Mouse (Mus musculus): ENCODE measurements at regions not wholly inside any gene's neighbourhood (a gene's known extent, or its start where the extent isn't known, plus 50 kb on each side); places are given as distances from the start of the nearest gene placed in this dataset.
"Not testable (repeated sequence)": the region's sequence is repeated elsewhere in the genome, so short reads cannot be mapped to it uniquely, and the experiment has no call there.

DNA sequence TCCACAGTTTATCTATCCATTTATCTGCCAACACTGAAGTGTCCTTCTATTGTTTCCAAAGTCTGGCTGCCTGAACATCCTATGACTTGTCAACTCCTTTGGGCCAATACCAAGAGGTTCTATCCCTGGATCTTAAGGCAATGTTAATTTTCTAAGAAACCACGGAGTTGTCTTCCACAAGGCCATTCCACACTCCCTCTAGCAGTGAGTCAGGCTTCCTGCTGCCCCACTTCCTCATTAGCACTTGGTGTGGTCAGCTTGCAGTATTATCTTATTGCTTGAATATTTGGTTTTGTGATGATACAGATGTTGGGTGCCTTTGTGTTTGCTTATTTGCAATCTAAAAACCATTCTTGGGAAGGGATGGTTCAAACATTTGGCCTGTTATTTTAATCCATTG lies 87.5 kb upstream of the Ppp2r2d start:
- DNase-seq = no peak

DNA sequence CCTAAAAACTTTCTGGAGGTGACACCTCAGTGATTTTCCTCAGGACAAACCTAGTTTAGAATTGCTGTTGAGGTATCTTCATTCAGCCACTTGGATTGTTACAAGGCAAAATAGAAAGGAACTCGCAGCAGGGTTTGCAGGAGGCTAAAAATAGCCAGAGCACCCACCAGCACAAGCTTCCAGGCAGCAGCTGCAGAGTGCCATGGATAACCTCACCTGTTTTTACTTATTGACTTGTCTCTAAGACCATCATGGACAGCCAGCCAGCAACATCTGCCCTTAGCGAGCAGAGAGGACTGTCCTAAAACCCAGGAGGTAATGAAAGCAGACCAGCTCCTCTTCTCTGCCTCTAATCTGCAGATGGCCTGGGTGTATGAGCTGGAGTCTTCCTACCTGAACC lies 97.4 kb upstream of the Ppp2r2d start:
- no peak for DNase-seq

DNA sequence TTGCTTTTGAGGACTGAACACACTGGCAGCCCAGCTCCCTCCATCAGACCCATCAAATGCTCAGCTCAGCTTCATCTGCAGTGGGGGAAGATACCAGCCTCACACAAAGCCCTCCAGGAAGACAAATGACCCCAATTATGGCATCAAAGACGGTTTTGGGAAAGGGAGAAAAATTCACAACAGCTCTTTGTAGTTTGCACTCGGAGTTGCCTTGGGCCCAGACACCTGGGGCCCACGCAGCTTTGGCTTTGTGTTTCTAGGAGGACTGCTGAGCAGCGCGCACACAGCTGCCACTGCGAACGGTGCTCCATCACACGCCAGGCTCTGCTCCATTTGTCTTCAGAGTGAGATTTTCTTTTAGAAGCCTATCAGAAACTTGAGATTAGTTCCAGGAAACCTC lies 99.3 kb upstream of the Ppp2r2d start:
- no peak for DNase-seq

DNA sequence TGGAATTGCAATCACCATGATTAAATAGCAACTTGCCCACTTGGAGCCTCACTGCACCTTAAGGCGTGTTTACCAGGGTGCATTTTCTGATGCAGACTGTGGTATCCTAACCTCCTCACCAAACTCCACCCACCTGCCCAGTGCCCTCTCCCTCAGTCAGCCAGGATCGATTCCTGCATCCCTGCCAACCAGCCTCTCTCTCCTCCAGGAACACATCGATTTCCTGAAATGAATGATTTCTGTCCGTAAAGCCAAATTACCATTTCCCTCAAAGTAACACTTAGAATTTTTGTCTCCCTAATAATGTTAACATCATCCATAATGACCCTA lies 103.4 kb upstream of the Ppp2r2d start:
- DNase-seq = no peak

DNA sequence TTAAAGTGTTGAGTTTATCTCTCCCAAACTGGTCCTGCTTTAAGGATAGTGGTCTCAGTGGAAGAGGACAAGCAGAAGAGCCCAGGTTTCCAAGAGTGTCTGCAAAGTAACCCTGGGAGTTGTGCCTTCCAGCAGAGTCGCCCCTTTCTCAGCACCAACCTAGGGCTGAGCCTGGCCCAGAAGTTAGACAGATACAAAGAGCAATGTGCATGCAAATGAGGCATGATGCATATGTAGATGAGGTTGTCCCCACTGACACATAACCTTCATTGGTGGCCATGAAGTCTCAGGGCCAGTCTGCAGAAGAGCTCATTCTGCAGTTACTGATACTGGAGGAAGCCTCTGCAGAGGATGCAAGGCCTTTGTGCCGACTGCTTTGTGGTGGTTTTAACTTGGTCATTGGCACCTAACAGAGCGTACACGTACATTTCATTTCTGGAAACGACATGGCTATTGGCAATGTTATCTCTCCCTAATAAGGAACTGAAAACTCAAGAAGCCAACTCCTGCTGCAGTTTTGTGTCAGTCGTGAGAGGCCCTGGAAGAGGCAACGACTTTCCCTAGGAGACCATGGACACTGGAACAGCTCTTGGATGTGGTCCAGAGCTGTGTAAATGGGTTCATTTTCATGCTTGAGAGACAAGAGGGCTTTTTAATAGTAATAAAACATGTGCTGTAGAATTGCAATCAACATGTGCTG lies 103.9 kb upstream of the Ppp2r2d start:
- DNase-seq = no peak

DNA sequence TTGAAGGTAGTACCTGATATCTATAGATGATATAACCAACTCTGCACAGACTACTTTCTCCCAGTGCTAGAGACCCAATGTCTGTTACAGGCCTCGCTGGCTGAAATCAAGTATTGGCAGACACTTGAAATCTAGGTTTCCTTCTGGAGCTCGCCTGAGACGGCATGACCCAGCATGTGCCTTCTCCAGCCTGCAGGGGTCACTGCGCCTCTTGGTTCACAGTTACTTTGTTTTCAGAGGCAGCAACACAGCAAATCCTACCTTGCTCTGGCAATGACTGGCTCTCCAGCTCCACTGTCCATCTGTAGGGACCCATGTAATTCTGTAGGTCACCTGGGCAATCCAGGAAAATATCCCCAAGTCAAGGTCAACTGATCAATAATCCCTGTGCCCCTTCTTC lies 111.6 kb upstream of the Ppp2r2d start:
- peak in 1 of 2 experiments; percentile 5 for DNase-seq

DNA sequence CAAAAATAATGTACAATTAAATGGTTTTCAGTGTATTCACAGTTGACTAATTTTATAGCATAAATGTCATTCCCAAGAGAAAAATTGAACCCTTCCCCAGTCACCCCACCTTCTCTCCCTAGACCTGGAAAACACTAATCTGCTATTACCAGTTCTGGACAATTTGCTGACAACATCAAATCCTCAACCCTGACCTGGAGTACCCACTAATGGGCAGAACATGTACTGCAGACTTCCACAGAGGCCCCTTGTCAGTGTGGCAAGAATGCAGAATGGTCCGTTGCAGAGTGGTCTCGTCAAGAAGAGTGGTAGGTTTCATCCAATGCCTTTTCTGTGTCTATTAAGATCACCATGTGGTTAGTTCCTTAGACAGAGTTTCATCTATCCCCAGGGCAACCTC lies 121.0 kb upstream of the Ppp2r2d start:
- no peak for DNase-seq

DNA sequence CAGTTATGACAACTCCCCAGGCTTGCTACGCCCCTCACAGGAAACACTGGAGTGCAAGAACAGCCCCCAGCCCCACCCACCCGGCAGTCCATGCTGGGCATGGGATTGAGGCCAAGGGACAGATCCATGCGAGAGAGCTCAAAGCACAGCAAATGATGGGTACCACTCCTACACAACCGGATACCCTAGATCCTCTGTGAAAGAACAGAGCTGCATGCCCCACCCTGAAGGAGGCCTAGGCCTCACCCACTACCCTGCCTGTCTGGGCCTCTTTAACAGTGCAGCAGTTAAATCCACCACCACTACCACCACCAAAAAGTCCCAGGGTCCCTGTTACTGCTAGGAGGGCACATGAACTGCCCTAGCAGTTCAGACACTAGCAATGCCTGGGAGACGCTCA lies 126.3 kb upstream of the Ppp2r2d start:
- DNase-seq = no peak

DNA sequence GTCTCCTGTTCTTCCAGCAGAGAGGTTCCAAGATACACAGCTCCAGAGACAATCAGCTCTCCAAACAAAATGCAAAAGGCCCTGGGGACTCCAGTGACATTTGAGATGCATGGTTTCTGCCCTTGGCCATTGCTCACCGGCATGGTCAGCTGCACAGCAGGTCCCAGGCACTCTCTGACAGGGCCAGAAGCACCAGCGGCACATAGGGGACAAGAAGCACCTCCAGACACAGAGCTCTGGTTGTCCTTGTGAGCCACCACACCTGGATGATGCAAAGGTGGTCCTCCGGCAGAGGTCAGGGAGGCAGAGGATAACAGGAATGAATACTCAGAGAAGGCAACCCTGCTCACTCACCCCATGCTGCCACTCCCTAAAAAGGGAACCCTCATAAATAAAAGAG lies 126.8 kb upstream of the Ppp2r2d start:
- DNase-seq = no peak

DNA sequence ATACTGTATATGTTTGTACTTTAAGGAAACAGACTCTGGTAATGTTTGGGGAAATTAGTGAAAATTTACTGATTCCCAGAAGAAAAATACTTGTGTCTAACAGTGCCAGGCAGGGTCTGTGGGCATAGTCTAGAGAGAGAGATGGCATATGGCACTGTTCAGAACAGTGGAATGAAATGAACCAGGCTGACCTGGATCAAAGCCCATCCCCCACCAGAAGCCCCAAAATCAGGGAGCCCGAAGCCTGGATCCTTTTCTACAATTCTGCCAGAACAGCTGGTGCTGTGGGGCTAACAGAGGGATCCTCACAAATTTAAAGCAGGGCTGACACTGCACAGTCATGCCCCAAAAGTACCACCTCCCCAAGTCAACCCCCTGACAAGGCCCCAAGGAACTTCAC lies 131.1 kb upstream of the Ppp2r2d start:
- DNase-seq = no peak

DNA sequence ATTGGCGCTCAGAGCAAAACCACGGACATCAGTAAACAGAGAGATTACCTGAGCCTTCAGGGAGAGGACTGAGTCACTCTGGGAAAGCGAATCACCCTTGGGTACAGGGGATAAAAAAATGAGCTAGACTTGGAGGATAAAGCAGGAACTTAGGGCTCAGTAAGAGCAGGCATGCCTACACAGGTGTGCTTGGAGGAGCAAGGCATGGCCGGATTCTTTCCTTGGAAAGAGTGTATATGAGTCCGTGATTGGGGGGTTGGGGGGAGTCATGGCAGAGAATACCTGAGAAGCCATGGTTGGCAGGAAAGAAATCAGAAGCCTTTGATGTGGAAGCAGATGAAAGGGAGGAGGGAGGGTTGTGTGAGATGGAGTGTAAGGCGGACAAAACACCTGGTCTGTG lies 137.5 kb upstream of the Ppp2r2d start:
- no peak for DNase-seq

DNA sequence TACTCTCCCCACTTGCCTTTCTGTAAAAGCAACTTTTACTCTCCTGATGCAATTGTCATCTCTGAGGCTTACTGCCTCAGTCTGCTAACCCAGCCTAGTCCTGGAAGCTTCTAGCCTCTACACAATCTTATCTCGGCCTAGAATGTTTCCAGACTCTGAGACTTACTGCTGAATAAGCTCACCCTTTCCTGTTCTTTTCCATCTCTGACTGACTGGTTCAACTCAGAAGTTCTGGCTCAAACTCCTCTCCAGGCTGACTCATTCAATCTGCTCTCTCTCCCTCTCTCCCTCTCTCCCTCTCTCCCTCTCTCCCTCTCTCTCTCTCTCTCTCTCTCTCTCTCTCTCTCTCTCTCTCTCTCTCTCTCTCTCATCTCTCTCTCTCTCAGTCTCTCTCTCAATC lies 146.3 kb upstream of the Ppp2r2d start:
- DNase-seq = not testable (repeated sequence)

DNA sequence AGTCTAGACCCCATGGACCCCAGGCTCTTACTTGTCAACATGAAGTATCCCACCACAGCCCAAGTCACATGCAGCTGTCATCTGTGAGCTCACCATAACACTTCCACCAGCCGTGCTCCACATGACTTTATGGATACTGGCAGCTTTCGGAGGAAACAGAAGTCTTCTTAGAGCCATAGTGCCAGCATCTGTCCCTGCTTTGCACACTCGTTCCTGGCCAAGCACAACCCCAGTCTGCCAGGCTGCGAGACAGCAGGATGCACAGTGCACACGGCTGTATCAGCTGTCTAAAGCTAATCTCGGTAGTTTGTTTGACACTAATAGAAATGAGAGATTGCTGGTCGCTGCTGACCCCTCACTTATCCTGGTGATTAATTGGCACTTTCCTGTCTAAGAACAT lies 163.7 kb upstream of the Ppp2r2d start:
- no peak for DNase-seq

DNA sequence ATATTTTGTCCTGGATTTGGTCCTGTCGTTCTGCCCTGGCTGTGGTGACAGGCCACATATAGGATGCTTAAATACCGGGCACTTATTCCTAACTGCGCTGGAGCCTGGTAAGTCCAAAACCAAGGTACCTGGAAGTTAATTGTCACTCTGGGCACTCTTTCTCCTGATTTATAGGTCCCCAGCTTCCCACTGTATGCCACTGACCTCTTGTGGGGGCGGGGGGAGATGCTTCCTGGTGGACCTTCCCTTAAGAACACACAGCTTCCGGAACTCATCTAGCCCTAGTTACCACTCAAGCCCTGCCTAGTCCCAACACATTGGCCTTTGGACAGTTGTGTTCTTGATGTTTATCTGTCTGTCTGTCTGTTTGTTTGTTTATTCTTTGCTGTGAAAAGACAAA lies 165.3 kb upstream of the Ppp2r2d start:
- no peak for DNase-seq

DNA sequence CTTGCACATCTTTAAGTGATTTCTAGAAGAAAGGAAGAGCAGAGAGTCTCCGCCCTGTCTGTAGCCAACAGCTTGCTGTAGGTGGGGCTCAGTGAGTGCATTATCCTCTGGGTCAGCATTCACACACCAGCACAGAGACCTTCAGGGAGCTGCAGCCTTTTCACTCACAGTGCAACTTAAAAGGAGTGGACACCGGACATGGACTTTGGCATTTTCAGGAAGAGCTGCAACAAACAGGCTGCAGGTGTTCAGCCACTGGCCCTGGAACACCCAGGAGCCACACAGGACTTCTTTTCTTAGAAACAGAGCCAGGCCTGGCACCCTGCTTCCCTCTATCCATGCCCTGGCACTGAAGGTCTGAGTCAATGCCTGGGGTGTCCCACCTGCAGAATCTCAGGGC lies 166.3 kb upstream of the Ppp2r2d start:
- DNase-seq = no peak

DNA sequence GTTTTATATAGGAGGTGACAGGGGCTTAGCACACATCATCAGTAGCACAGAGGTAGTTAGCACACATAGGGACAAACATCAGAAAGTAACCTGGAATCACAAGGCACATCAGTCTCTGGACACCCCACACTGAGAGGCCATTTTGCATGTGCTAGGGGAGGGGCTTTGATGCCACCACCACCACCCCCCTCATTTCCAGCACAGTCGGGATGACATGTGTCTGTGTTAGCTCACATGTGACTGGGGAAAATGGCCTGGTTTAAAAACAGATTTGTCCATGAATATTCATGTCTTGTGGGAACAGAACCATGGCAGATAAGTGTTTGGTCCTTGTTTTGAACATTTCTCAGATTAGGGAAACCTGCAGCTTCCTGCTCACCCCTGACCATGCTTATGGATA lies 172.9 kb upstream of the Ppp2r2d start:
- no peak for DNase-seq

DNA sequence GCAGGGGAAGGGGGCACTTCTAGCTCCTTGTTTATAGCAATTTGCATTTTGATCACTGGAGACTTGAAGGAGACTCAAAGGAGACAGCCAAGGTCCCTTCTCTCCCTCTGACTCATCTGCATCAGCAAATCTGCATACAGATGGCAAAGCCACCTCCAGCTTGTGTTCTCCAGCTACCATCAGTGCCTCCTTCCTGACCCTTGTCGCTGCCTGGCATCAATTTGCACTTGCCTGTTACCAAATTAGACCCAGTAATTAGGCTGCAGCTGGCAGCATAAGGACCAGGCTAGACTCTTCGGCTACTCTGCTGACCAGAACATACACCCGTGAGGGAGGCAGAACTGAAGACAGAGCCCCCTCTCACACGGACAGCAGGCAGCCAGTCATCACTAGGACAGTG lies 177.5 kb upstream of the Ppp2r2d start:
- DNase-seq = no peak

DNA sequence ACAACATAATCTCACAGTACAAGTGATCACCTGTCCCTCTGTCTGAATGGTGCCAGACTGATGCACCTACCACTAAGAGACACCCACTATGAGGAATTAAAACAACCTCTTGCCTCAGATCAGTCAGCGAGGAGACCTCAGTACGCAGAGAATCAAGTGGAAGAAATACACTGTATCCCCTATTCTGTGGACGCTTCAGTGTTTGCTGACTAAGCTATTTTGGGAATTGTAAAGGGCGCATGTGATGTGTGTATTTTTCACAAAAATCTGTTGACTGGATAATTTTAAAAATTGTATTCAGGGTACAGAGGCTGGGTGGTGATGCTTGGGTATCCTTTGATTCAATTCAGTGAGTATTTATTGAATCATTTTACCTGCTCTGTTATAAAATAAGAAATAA lies 185.8 kb upstream of the Ppp2r2d start:
- no peak for DNase-seq

DNA sequence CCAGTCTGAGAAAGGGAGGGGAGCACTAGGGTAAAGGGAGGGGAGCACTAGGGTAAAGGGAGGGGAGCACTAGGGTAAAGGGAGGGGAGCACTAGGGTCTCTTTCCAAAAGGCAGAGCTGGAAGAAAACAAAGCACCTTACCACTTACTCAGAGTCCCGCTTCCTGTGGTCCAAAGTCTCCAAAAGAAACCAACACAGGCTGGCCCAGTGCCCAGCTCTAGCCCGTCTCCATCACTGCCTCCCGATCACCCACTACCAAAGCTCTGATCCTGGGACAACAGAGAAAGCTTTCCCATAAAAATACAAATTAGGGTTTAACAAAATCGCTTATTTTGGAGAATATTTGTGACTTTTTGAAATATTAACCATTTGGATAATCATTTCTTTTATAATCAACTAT lies 188.4 kb upstream of the Ppp2r2d start:
- DNase-seq = no peak

DNA sequence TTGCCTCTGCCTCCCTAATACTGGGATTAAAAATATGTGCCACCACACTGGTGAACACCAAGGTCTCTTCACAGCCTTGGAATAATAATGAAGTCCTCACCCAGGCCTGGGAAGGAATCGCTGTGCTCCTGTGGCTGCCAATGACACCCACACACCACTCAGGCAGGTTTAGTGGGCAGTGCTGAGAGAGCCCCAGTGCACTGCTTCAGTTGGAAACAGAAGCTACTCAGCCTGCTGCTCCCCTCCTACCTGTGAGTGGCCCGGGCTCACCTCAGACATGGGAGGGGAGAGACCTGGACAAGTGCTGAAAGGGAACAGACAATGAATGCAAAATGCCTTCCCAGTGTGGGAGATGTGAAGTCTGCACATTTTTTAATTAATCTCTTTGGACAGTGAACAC lies 188.8 kb upstream of the Ppp2r2d start:
- no peak for DNase-seq

DNA sequence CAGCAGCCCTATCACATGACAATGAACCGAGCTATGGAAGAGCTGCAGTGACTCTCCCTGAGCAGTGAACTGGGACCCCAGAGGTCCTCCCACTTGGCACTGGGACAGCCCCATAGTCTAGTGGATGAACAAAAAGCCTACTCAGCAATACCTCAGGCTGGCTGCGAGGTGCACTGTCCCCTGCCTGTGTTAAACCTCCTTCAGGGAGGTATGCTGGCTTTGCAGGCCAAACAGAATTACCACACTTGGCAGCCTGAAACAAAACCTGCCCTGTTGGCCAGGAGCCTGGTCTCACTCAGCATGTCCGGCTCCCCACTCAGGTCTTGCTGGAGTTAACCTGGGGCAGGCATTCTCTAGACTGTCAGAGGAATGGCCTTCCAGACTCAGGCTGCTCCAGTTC lies 189.9 kb upstream of the Ppp2r2d start:
- no peak for DNase-seq

DNA sequence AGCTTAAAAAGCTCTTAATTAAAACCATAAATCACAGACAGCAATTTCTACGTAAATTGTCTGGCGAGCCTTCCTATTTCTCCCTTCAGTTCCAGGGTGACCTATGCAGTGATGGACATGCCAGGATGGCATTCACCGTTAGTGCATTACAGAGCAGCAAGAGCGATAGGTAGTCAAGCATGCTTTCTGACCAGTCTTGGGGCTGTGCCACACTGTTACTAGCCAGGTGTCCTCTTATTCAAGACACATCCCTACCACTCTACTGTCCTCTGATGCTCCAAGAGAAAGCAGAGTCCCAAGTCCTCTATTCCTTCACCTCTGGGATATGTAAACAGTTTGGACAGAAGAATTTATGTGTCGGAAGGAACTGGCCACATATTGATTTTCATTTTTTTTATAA lies 194.9 kb upstream of the Ppp2r2d start:
- DNase-seq = no peak

DNA sequence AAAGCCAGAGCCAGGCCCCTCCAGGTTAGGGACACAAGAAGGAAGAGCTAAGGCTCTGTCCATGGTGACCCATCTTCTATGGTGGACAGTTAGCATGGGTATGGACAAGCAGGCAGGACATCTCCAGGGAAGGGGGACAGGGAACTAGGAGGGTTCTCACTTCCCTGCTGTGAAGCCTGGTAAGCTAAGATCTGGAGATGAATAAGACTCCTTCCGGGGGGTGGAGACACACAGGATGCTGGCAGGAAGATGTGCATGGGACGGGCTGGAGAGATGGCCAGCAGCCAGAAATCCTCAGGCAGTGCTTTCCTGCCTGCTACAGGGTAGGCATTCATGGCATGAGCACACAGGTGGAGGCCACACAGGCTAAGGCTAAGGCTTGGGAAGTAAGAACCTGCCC lies 198.2 kb upstream of the Ppp2r2d start:
- no peak for DNase-seq

DNA sequence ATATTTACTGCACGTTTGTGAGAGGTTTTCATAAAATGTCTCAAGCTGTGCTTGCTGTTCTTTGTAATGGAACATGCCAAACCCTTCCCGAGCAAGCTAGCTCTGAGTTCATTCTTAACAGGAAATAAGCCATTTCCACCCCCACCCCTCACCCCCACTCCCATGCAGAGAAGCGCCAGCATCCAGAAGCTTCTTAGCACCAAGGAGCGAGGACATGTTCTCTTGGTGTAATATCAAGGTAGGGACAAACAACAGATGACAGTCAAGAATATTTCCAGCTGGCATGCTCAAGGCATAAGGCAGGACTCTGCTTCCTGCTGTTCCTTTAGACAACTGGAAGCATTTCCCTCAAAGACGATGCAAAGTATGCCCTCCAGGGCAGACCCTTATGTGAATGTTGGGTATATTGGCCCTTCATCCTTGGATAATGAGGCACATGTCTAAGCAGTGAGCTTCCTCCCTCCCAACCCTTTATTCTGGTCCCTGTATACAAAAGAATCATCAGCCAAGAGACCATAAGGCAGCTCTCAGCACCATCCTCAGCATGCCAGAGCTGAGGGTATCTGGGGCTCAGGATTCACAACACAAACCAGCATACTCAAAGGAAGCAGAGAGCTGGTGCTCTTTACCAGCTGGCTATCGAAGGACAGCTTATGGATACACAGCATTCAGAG lies 205.2 kb upstream of the Ppp2r2d start:
- DNase-seq = no peak

DNA sequence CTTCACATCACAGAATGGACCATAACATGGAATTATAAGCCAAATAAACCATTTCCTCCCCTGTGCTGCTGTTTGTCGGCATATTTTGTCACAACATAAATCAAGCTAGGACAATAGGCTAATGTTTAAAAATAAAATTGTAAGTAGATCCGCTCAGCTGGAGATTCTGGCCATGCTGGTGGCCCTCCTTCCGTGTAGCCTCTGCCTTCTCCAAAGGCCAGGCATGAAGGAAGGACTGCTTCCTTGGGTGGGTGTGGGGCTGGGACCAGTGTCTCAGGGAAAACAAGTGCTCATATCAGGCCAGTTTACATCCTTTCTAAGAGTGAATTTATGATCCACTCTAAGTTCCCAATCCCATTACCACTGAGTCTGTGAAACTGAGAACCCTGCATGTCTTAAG lies 206.3 kb upstream of the Ppp2r2d start:
- no peak for DNase-seq

Measured in thymus, postnatal 36 days (tissue).